Mouse (Mus musculus): ENCODE results near the gene Apoh.

Apoh gene

GRCm38 (mm10) chr11:108342781-108343768, at the start of gene Apoh:
TSS of gene Apoh (plus strand) at chr11:108343354.
- peak; percentile 43 to 51 for DNase-seq

GRCm38 (mm10) chr11:108293843-108294242, 49.3 kb upstream of the Apoh start:
- DNase-seq = no peak

GRCm38 (mm10) chr11:108294305-108294813, 48.8 kb upstream of the Apoh start:
- DNase-seq = no peak

GRCm38 (mm10) chr11:108295373-108295772, 47.8 kb upstream of the Apoh start:
- no peak for DNase-seq

- DNase-seq = no peak
Measured at GRCm38 (mm10) chr11:108297956-108298355, 45.2 kb upstream of the Apoh start.

- no peak for DNase-seq
Measured at GRCm38 (mm10) chr11:108299913-108300312, 43.2 kb upstream of the Apoh start.

- DNase-seq = no peak
Measured at GRCm38 (mm10) chr11:108300443-108300842, 42.7 kb upstream of the Apoh start.

- no peak for DNase-seq
Measured at GRCm38 (mm10) chr11:108301036-108301435, 42.1 kb upstream of the Apoh start.

- no peak for DNase-seq
Measured at GRCm38 (mm10) chr11:108301796-108302490, 41.2 kb upstream of the Apoh start.

GRCm38 (mm10) chr11:108303787-108304186, 39.4 kb upstream of the Apoh start:
- no peak for DNase-seq

- no peak for DNase-seq
Measured at GRCm38 (mm10) chr11:108307258-108307657, 35.9 kb upstream of the Apoh start.

GRCm38 (mm10) chr11:108308253-108308652, 34.9 kb upstream of the Apoh start:
- no peak for DNase-seq

- DNase-seq = no peak
Measured at GRCm38 (mm10) chr11:108309791-108310190, 33.4 kb upstream of the Apoh start.

GRCm38 (mm10) chr11:108311912-108312311, 31.2 kb upstream of the Apoh start:
- DNase-seq = no peak

- DNase-seq = no peak
Measured at GRCm38 (mm10) chr11:108312516-108312915, 30.6 kb upstream of the Apoh start.

- no peak for DNase-seq
Measured at GRCm38 (mm10) chr11:108315736-108316135, 27.4 kb upstream of the Apoh start.

GRCm38 (mm10) chr11:108317878-108318277, 25.3 kb upstream of the Apoh start:
- no peak for DNase-seq

- no peak for DNase-seq
Measured at GRCm38 (mm10) chr11:108319162-108319561, 24.0 kb upstream of the Apoh start.

- DNase-seq = no peak
Measured at GRCm38 (mm10) chr11:108320561-108320960, 22.6 kb upstream of the Apoh start.

GRCm38 (mm10) chr11:108322156-108322555, 21.0 kb upstream of the Apoh start:
- no peak for DNase-seq

- DNase-seq = no peak
Measured at GRCm38 (mm10) chr11:108325943-108326342, 17.2 kb upstream of the Apoh start.

- DNase-seq = no peak
Measured at GRCm38 (mm10) chr11:108330818-108331217, 12.3 kb upstream of the Apoh start.

GRCm38 (mm10) chr11:108333006-108333405, 10.1 kb upstream of the Apoh start:
- no peak for DNase-seq

Measured in thymus, postnatal 36 days (tissue).